Mouse (Mus musculus) thymus, adult 2 months (tissue): ENCODE data around the gene Tbc1d13. TPM values are rescaled to one million over a fixed set of nuclear protein-coding genes. Genes with fewer than 3 reads are reported as not detected.
A peak's percentile ranks its signal among the peaks of the same experiment; 100 is the strongest.

Experiments
- DNase-seq: peaks from one replicate; pipeline ENCODE4 v3.0.0; 2021
- H3K27ac ChIP-seq: fragments of 200-500 bp; 2 replicates; pipeline ENCODE4 v1.5.1; 2012; ENCODE audit warnings: low read length, control low read depth; ENCODE audit not compliant: control insufficient read depth, insufficient read depth
- H3K27me3 ChIP-seq: fragments of 200-500 bp; 2 replicates; pipeline ENCODE4 v1.6.1; 2012; ENCODE audit warnings: mild to moderate bottlenecking, low read length, moderate library complexity, mixed read lengths; ENCODE audit not compliant: control insufficient read depth, insufficient read depth
- H3K36me3 ChIP-seq: fragments of 200-500 bp; 2 replicates; pipeline ENCODE4 v1.6.1; 2012; ENCODE audit warnings: mild to moderate bottlenecking, low read length, moderate library complexity; ENCODE audit not compliant: control insufficient read depth, insufficient read depth
- H3K4me1 ChIP-seq: fragments of 200-500 bp; replicated peaks from 2 replicates; pipeline ENCODE4 v1.6.1; 2012; ENCODE audit warnings: low read length; ENCODE audit not compliant: control insufficient read depth, insufficient read depth
- H3K4me3 ChIP-seq: fragments of 200-500 bp; 2 replicates; pipeline ENCODE4 v1.5.1; 2012; ENCODE audit warnings: mild to moderate bottlenecking, low read length, control low read depth, moderate library complexity; ENCODE audit not compliant: control insufficient read depth, insufficient read depth
- CTCF ChIP-seq: fragments of 200-500 bp; IDR thresholded peaks from 2 replicates; pipeline ENCODE4 v1.5.1; 2012; ENCODE audit warnings: mild to moderate bottlenecking, control low read depth, low read length, moderate library complexity, borderline replicate concordance; ENCODE audit not compliant: control insufficient read depth, poor library complexity, insufficient read depth; ENCODE audit errors: extremely low read depth
- POLR2A ChIP-seq: fragments of 200-500 bp; IDR thresholded peaks from 2 replicates; pipeline ENCODE4 v1.6.1; 2012; ENCODE audit warnings: mild to moderate bottlenecking, low read length, control low read depth, moderate library complexity; ENCODE audit not compliant: control insufficient read depth, poor library complexity, insufficient read depth; ENCODE audit errors: extremely low read depth
- WGBS: fragments of 180-500 bp; shearing (Covaris S2); methylation state at CpG from one replicate; pipeline ENCODE4 v1.1.7; 2018; 5-methylcytosine and 5-hydroxymethylcytosine counted together
- polyA plus RNA-seq: library from polyadenylated mRNA; depleted of rRNA; stranded (reverse); fragments of >200 nt; gene quantifications from 2 replicates; pipeline ENCODE4 v1.2.3, GENCODE M21; 2012

Tbc1d13 gene
- polyA plus RNA-seq, 1 experiment, result 92.9 TPM

- Histone ChIP-seq H3K27ac (no peak overlapping the region), H3K27me3 (no peaks in the 10 kb centered on the region), H3K36me3 (no peaks in the 10 kb centered on the region), H3K4me1 (no peaks in the 10 kb centered on the region), H3K4me3 (no peak overlapping the region)
- peak; percentile 35 for DNase-seq
- no peak for TF ChIP-seq CTCF
- TF ChIP-seq POLR2A, result no peak
These were observed 28.3 kb downstream of the Tbc1d13 start for GRCm38 (mm10) chr2:30161809-30162208.

GRCm38 (mm10) chr2:30164340-30164932 lies 30.9 kb downstream of the Tbc1d13 start:
- no peaks in the 10 kb centered on the region for H3K36me3 ChIP-seq
- no peak for DNase-seq
- WGBS, result 86% methylated on average over 9 of the region's 9 CpGs
- no peak overlapping the region for H3K4me3 ChIP-seq
- no peak overlapping the region for H3K27ac ChIP-seq
- TF ChIP-seq POLR2A, result no peak
- TF ChIP-seq CTCF, result no peak
- H3K4me1 ChIP-seq, result no peaks in the 10 kb centered on the region
- no peaks in the 10 kb centered on the region for H3K27me3 ChIP-seq

- H3K4me3 ChIP-seq, result no peak overlapping the region
- TF ChIP-seq CTCF, result no peak
- TF ChIP-seq POLR2A, result no peak
- no peaks in the 10 kb centered on the region for H3K4me1 ChIP-seq
- no peak for DNase-seq
- H3K27ac ChIP-seq, result no peak overlapping the region
- no peaks in the 10 kb centered on the region for H3K27me3 ChIP-seq
- WGBS, result 67% methylated on average over 4 of the region's 4 CpGs
- H3K36me3 ChIP-seq, result no peaks in the 10 kb centered on the region
These were observed 33.1 kb downstream of the Tbc1d13 start for GRCm38 (mm10) chr2:30166677-30167076.

GRCm38 (mm10) chr2:30171371-30171996 lies 37.9 kb downstream of the Tbc1d13 start, which contains the start of gene Endog:
Gene Endog (plus strand): TSS chr2:30171493.
- no peak within 1 kb of the TSS for H3K27ac ChIP-seq
- H3K4me1 ChIP-seq, result peaks cover 8% of the 10 kb centered on the region
- TF ChIP-seq CTCF (peak; percentile 44; the same call in 1 of the 2 replicates), POLR2A (peak; percentile 73)
- no peaks in the 10 kb centered on the region for H3K27me3 ChIP-seq
- under 1% methylated on average over 75 of the region's 75 CpGs for WGBS
- H3K36me3 ChIP-seq, result 0 out of 2 replicates have a peak, but pooled peaks cover 6% of the 10 kb centered on the region
- peak; percentile 81 for DNase-seq
- H3K4me3 ChIP-seq, result peak within 1 kb of the TSS; percentile 86

- 4% methylated on average over 19 of the region's 19 CpGs for WGBS
- TF ChIP-seq POLR2A, result no peak
- Histone ChIP-seq H3K36me3 (0 out of 2 replicates have a peak, but pooled peaks cover 6% of the 10 kb centered on the region), H3K4me1 (peaks cover 10% of the 10 kb centered on the region), H3K27ac (no peak overlapping the region), H3K27me3 (no peaks in the 10 kb centered on the region), H3K4me3 (peak overlapping the region; percentile 86)
- DNase-seq, result no peak
These were observed 38.4 kb downstream of the Tbc1d13 start for GRCm38 (mm10) chr2:30171997-30172382.

GRCm38 (mm10) chr2:30173541-30174240 lies 40.1 kb downstream of the Tbc1d13 start:
- WGBS, result 94% methylated on average over 20 of the region's 20 CpGs
- Histone ChIP-seq H3K27me3 (no peaks in the 10 kb centered on the region), H3K4me1 (peaks cover 20% of the 10 kb centered on the region), H3K27ac (no peak overlapping the region), H3K4me3 (no peak overlapping the region), H3K36me3 (0 out of 2 replicates have a peak, but pooled peaks cover 6% of the 10 kb centered on the region)
- TF ChIP-seq CTCF (no peak), POLR2A (no peak)
- DNase-seq, result no peak

DNA sequence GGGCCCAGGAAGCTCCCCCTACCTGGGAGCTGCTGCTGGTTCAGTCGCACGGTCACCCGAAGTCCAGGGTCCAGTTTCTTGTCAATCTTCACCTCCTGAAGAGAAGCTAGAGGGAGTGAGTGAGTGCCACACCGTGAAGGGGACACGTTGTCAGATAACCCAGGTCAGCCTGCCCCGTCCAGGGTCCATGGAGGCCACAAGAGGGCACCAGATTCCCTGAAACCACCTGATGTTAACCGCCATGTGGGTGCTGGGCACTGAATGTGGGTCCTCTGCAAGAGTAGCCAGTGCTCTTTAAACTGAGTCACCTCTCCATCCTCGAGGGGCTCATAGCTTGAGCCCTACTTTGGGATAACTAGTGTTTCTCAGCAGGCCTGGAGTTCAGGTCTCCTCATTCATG lies 42.4 kb downstream of the Tbc1d13 start:
- Histone ChIP-seq H3K4me3 (no peak overlapping the region), H3K27me3 (no peaks in the 10 kb centered on the region), H3K4me1 (peaks cover 20% of the 10 kb centered on the region), H3K27ac (no peak overlapping the region), H3K36me3 (0 out of 2 replicates have a peak, but pooled peaks cover 6% of the 10 kb centered on the region)
- DNase-seq, result no peak
- 96% methylated on average over 8 of the region's 8 CpGs for WGBS
- TF ChIP-seq CTCF, result no peak
- no peak for TF ChIP-seq POLR2A
